Mouse (Mus musculus) liver, embryonic 11.5 days (tissue): Measurements from ENCODE around the gene Gm5128. TPM values are rescaled to one million over a fixed set of nuclear protein-coding genes. Genes with fewer than 3 reads are reported as not detected.
"Not testable (repeated sequence)": the region's sequence is repeated elsewhere in the genome, so short reads cannot be mapped to it uniquely, and the experiment has no call there.

Experiments
- ATAC-seq: fragments of 200-750 bp; cut with Nextera tagmentation; replicated peaks from 2 replicates; pipeline ENCODE4 v1.8.0; 2017; ENCODE audit warnings: moderate number of reproducible peaks, mild to moderate bottlenecking, moderate TSS enrichment, moderate library complexity; ENCODE audit not compliant: low FRiP score
- DNase-seq: peaks from one replicate; pipeline ENCODE4 v3.0.0-alpha.2; 2017; ENCODE audit warnings: low spot score
- H3K27ac ChIP-seq: fragments of 300-500 bp; sonication (generic); 2 replicates; pipeline ENCODE4 v1.5.1; 2014; ENCODE audit warnings: mild to moderate bottlenecking, low read depth, low read length, control low read depth
- H3K27me3 ChIP-seq: fragments of 300-500 bp; sonication (generic); replicated peaks from 2 replicates; pipeline ENCODE4 v1.6.1; 2014; ENCODE audit warnings: low read length, mixed read lengths; ENCODE audit not compliant: control insufficient read depth, insufficient read depth
- H3K36me3 ChIP-seq: fragments of 300-500 bp; sonication (generic); 2 replicates; pipeline ENCODE4 v1.6.1; 2014; ENCODE audit warnings: mild to moderate bottlenecking, low read length, moderate library complexity, mixed read lengths; ENCODE audit not compliant: control insufficient read depth, insufficient read depth
- H3K4me1 ChIP-seq: fragments of 300-500 bp; sonication (generic); replicated peaks from 2 replicates; pipeline ENCODE4 v1.6.1; 2014; ENCODE audit warnings: low read length, mixed read lengths; ENCODE audit not compliant: control insufficient read depth, insufficient read depth
- H3K4me2 ChIP-seq: fragments of 300-500 bp; sonication (generic); 2 replicates; pipeline ENCODE4 v1.6.1; 2014; ENCODE audit warnings: mild to moderate bottlenecking, control low read depth, moderate library complexity
- H3K4me3 ChIP-seq: fragments of 300-500 bp; sonication (generic); 2 replicates; pipeline ENCODE4 v1.5.1; 2014; ENCODE audit warnings: low read depth, low read length, control low read depth
- H3K9ac ChIP-seq: fragments of 300-500 bp; sonication (generic); 2 replicates; pipeline ENCODE4 v1.6.1; 2014; ENCODE audit warnings: low read depth, low read length, control low read depth
- H3K9me3 ChIP-seq: fragments of 300-500 bp; sonication (generic); 2 replicates; pipeline ENCODE4 v1.6.1; 2016; ENCODE audit warnings: low read length, inconsistent platforms, mixed read lengths; ENCODE audit not compliant: control insufficient read depth
- WGBS: fragments of 180-500 bp; shearing (Covaris S2); extraction: QIAGEN DNeasy Blood & Tissue Kit; methylation state at CpG from one replicate; pipeline ENCODE4 v1.1.7; 2014; 5-methylcytosine and 5-hydroxymethylcytosine counted together
- polyA plus RNA-seq: library from polyadenylated mRNA; unstranded; fragments of >200 nt; fragmentation: Nextera tagmentation; extraction: Ambion mirVana; gene quantifications from 2 replicates; pipeline ENCODE4 v1.2.1, GENCODE M21; 2014

Gm5128 gene
- not detected in 2 replicates for polyA plus RNA-seq

GRCm38 (mm10) chrX:135372984-135373383, at the start of gene Gm5128:
TSS of gene Gm5128 (plus strand) at chrX:135373284.
- H3K27me3 ChIP-seq, H3K27ac ChIP-seq, H3K4me1 ChIP-seq, DNase-seq, ATAC-seq, H3K9me3 ChIP-seq, H3K4me2 ChIP-seq, H3K4me3 ChIP-seq, H3K36me3 ChIP-seq, H3K9ac ChIP-seq: not testable (repeated sequence)
- no CpG with 5 or more reads among the region's 15 CpGs for WGBS

GRCm38 (mm10) chrX:135360685-135361084, 12.4 kb upstream of the Gm5128 start:
- not testable (repeated sequence) for ATAC-seq
- 25% methylated on average over 2 of the region's 6 CpGs for WGBS

GRCm38 (mm10) chrX:135361943-135362342, 11.1 kb upstream of the Gm5128 start:
- not testable (repeated sequence) for H3K9ac ChIP-seq, H3K27ac ChIP-seq, H3K4me2 ChIP-seq, H3K9me3 ChIP-seq, H3K27me3 ChIP-seq, H3K36me3 ChIP-seq, H3K4me1 ChIP-seq, ATAC-seq, H3K4me3 ChIP-seq, DNase-seq
- no CpG with 5 or more reads among the region's 4 CpGs for WGBS

More at GRCm38 (mm10) chrX:135360685-135361084, 12.4 kb upstream of the Gm5128 start:
- H3K27ac ChIP-seq, H3K27me3 ChIP-seq, H3K9me3 ChIP-seq, H3K9ac ChIP-seq, H3K4me3 ChIP-seq, H3K4me2 ChIP-seq, H3K36me3 ChIP-seq, DNase-seq, H3K4me1 ChIP-seq: not testable (repeated sequence)

GRCm38 (mm10) chrX:135403578-135403977, 30.5 kb downstream of the Gm5128 start:
- not testable (repeated sequence) for H3K4me3 ChIP-seq, H3K4me1 ChIP-seq, H3K36me3 ChIP-seq, H3K27ac ChIP-seq, H3K4me2 ChIP-seq, H3K9ac ChIP-seq, H3K9me3 ChIP-seq, ATAC-seq, DNase-seq, H3K27me3 ChIP-seq
- no CpG with 5 or more reads among the region's 3 CpGs for WGBS

- not testable (repeated sequence) for H3K36me3 ChIP-seq, DNase-seq, H3K27ac ChIP-seq, H3K4me3 ChIP-seq, H3K4me2 ChIP-seq, H3K9me3 ChIP-seq, H3K9ac ChIP-seq, ATAC-seq, H3K4me1 ChIP-seq, H3K27me3 ChIP-seq
- WGBS = 34% methylated on average over 3 of the region's 7 CpGs
These were observed 48.1 kb downstream of the Gm5128 start for GRCm38 (mm10) chrX:135421203-135421602.

GRCm38 (mm10) chrX:135421824-135422223, 48.7 kb downstream of the Gm5128 start:
- not testable (repeated sequence) for H3K27ac ChIP-seq, H3K9me3 ChIP-seq, H3K27me3 ChIP-seq

GRCm38 (mm10) chrX:135422473-135422872, 49.4 kb downstream of the Gm5128 start:
- not testable (repeated sequence) for H3K36me3 ChIP-seq, H3K9me3 ChIP-seq, H3K9ac ChIP-seq, H3K4me3 ChIP-seq, ATAC-seq, H3K4me2 ChIP-seq, H3K27ac ChIP-seq, H3K27me3 ChIP-seq, H3K4me1 ChIP-seq, DNase-seq
- WGBS = no CpG with 5 or more reads among the region's 4 CpGs

More at GRCm38 (mm10) chrX:135421824-135422223, 48.7 kb downstream of the Gm5128 start:
- H3K4me3 ChIP-seq, H3K36me3 ChIP-seq, H3K4me2 ChIP-seq, DNase-seq, ATAC-seq, H3K9ac ChIP-seq, H3K4me1 ChIP-seq: not testable (repeated sequence)

Other genes starting within 250 kb of the Gm5128 start
- gene Gm15023, start 195.7 kb upstream of the Gm5128 start, polyA plus RNA-seq = not detected in 2 replicates
- gene Tceal6, start 162.6 kb upstream of the Gm5128 start, polyA plus RNA-seq = 0.41 TPM in 1 of 2 replicates, not detected in the other
- not detected in 2 replicates for gene Pramel3, start 71.0 kb upstream of the Gm5128 start, polyA plus RNA-seq
- gene Gm7903, start 60.6 kb downstream of the Gm5128 start, polyA plus RNA-seq = not detected in 2 replicates
- gene AV320801, start 121.3 kb downstream of the Gm5128 start, polyA plus RNA-seq = not detected in 2 replicates
- gene Nxf7, start 225.5 kb downstream of the Gm5128 start, polyA plus RNA-seq = 0.25 and 0.27 TPM in 2 replicates